Mouse (Mus musculus): ENCODE measurements around the gene Capn1. TPM values are rescaled to one million over a fixed set of nuclear protein-coding genes. Genes with fewer than 3 reads are reported as not detected.
A peak's percentile ranks its signal among the peaks of the same experiment; 100 is the strongest.
"Not testable (repeated sequence)": the region's sequence is repeated elsewhere in the genome, so short reads cannot be mapped to it uniquely, and the experiment has no call there.

Capn1 gene
- polyA plus RNA-seq, 1 experiment from 2014 or later = 2.4 TPM

DNA sequence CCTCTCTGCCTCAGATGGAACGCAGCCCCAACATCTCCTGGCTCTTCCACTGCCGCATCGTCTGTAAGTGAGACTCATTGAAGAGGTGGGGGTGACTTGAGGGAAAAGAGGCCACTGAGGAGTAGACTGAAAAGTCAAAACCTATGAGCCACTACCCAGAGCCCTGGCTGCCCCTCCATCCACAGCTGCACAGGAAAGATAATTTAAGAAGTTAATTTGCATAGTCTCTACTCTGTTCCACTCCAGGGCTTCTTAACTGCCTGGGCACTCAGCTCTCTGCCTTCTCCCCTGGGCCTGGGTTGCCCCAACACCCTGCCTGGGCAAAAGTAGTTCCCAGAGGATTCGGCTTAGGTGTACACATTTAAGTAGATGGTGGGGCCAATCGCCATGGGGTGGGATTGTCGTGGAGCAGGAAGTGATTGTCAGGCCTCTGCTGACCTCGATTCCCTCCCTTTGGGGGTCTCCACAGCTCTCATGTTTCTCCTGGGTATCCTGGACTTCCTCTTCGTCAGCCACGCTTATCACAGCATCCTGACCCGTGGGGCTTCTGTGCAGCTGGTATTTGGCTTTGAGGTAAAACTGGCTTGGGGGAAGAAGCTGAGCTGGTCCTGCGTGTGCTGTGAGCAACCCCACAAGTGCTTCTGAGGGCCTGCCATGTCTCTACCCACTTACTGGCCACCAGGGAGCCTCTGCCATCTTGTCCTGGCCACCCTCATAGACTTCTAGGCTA is 33.1 kb upstream of the Capn1 start:
- WGBS = 86% methylated on average over 11 of the region's 11 CpGs
- Histone ChIP-seq H3K4me1 (peaks cover 24% of the 10 kb centered on the region), H3K27me3 (ENCODE audit: low read depth, poor library complexity, severe bottlenecking) (no peaks in the 10 kb centered on the region), H3K4me3 (peak overlapping the region; percentile 89; the same call in 1 of the 2 replicates), H3K27ac (no peak overlapping the region), H3K9me3 (replicated peaks) (no peaks in the 10 kb centered on the region), H3K36me3 (peaks cover 61% of the 10 kb centered on the region)
- DNase-seq (ENCODE audit: low spot score) = no peak

DNA sequence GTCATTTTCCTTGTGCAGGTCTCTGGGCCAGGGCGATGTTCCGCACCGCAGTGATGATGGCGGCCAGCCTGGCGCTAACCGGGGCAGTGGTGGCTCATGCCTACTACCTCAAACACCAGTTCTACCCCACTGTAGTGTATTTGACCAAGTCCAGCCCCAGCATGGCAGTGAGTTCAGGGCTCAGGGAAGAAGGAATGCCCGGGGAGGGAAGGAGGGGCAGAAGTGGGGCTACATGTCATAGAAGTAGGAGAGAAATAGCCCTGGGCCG is 32.1 kb upstream of the Capn1 start:
- Histone ChIP-seq H3K36me3 (peaks cover 51% of the 10 kb centered on the region), H3K9me3 (replicated peaks) (no peaks in the 10 kb centered on the region), H3K4me3 (peak overlapping the region; percentile 89), H3K27ac (no peak overlapping the region), H3K4me1 (peaks cover 24% of the 10 kb centered on the region), H3K27me3 (ENCODE audit: low read depth, poor library complexity, severe bottlenecking) (no peaks in the 10 kb centered on the region)
- DNase-seq (ENCODE audit: low spot score) = no peak
- WGBS = 89% methylated on average over 8 of the region's 8 CpGs

DNA sequence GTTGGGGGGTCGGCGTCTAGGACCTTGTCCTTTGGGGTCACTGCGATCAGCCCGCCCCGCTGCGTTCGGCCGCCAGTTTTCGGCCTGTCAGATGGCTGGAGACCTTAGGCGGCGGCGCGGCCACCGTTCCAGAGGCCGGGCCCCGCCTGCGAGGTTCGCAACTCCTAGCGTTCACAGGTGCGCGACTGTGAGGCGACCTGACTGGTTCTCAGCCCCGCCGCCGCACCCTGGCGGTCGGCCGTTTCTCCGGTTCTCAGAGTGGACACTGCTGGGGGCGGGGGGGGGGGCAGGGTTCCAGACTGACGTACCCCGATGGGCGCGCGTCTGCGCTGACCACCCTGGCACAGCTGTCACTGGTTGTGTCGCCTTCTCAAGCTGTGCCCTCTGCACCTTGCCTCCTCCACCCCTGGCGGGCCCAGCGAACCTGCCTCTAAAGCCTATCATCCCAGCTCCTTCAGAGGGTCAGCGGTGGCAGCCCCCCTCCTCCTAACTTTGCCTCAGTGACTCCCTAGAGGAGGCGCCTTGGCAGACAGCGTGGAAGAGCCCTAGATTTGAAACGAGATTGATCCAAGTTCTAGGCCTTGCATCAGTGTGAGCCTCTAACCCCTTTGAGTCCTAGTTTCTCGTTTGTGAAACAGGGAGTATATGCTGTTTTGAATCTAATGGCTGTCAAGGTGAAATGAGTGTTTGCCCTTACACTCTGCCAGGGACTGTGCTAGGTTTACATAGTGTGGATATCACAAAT is 31.6 kb upstream of the Capn1 start:
- Histone ChIP-seq H3K4me3 (peak overlapping the region; percentile 89), H3K27ac (peak overlapping the region; percentile 99), H3K4me1 (peaks cover 24% of the 10 kb centered on the region), H3K36me3 (peaks cover 46% of the 10 kb centered on the region), H3K9me3 (replicated peaks) (no peaks in the 10 kb centered on the region), H3K27me3 (ENCODE audit: low read depth, poor library complexity, severe bottlenecking) (no peaks in the 10 kb centered on the region)
- no peak for DNase-seq (ENCODE audit: low spot score)
- 2% methylated on average over 44 of the region's 44 CpGs for WGBS

DNA sequence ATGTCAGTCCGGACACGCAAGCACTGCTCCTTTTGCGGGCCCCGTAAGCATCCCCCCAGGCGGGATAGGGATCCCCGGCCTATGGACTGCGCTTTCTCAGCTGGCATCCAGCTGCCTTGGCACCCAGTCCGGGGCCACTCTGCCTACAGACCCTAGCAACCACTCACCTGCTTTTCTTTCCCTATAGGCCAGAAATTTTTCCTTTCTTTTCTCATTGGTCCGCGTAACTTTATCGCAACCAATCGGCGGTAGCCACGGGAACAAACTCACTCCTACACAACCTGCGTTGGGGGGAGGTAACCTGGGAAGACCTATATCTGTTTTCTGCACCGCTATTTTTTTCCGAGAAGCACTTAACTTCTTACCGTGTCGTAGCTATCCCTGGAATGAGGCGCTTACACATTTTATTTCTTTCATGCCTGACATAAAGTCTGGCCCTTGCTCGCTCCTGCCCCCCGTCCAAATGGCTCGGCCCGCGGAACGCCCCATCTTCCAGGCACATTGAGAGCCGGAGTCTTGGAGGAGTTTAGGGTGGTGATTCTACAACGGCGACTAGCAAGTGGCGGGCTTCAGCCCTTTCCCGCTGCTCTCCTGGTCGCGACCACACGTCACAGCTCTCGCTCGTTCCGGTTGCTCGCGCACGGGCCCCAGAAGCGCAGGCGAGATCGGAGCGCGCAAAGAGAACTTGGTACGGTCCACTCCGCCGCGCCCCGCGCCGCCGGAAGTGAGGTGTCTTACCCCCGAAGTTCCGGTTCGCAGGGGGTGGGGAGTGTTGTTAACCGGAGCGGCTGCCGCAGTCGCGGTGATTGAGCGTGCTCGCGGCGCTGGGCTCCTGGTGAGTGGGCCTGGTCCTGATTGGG is 30.8 kb upstream of the Capn1 start, which contains the start of gene Syvn1:
Syvn1 (plus strand) TSS at position 283 of the 860 bp plus-strand sequence.
- H3K9me3 ChIP-seq (replicated peaks) = no peaks in the 10 kb centered on the region
- H3K4me3 ChIP-seq = peak within 1 kb of the TSS; percentile 89
- no peaks in the 10 kb centered on the region for H3K27me3 ChIP-seq (ENCODE audit: low read depth, poor library complexity, severe bottlenecking)
- DNase-seq (ENCODE audit: low spot score) = peak; percentile 93
- peaks cover 38% of the 10 kb centered on the region for H3K36me3 ChIP-seq
- H3K27ac ChIP-seq = peak within 1 kb of the TSS; percentile 99
- under 1% methylated on average over 65 of the region's 65 CpGs for WGBS
- peaks cover 24% of the 10 kb centered on the region for H3K4me1 ChIP-seq

DNA sequence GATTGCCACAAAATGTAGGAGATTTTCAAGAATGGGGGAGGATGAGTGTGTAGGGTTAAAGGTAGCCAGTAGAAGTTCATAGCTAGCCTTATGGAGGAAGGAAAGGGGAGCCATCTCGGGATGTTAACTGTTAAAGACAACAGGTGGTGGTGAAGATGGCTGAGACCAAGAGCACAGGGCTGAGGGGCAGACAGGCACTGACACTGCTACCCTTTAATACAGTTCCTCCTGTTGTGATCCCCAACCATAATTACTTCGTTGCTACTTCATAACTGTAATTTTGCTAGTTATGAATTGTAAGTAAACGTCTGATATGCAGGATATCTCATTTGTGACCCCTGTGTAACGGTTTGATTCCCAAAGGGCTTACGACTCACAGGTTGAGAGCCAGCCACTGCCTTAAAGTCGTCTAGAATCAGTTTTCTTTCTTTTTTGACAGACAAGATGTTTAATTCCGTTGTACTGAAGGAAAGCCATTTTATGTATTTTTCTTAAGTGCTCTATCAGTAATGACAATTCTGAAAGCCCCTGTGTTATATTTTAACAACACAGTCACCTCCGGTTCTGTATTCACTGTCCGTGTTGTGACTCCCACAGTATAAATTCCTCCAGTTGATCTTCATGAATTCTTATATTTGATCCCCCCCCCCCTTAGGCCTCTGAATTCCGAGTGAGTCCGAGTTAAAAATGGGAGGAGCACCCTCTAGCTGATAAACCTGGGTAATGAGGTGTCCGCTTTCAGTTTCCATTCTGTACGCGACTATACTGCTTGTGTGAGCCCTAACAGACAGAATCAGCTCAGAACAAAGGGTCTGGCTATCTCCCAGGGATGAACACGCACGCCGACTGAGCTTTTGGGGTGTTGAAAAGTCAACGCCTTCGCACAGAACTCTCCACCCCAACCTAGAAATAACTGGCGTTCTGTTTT is 29.9 kb upstream of the Capn1 start:
- Histone ChIP-seq H3K36me3 (peaks cover 29% of the 10 kb centered on the region), H3K27me3 (ENCODE audit: low read depth, poor library complexity, severe bottlenecking) (no peaks in the 10 kb centered on the region), H3K9me3 (replicated peaks) (no peaks in the 10 kb centered on the region), H3K4me1 (peaks cover 24% of the 10 kb centered on the region), H3K27ac (peak overlapping the region; percentile 99), H3K4me3 (peak overlapping the region; percentile 89)
- WGBS = 24% methylated on average over 20 of the region's 20 CpGs
- DNase-seq (ENCODE audit: low spot score) = no peak

DNA sequence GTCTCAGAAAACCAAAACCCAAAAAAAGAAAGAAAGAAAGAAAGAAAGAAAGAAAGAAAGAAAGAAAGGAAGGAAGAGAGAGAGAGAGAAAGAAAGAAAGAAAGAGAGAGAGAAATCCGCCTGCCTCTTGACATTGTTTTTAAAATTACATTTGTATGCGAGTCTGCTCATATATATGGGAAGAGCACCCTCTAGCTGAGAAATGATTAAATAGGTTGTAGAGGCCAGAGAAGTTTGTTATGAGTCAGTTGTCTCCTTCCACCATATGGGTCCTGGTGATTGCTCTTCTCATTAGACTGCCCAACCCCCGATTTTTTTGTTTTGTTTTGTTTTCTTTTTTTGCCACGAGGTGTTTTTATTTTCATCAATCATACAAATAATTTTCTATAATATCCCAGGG is 28.4 kb upstream of the Capn1 start:
- 80% methylated on average over 4 of the region's 4 CpGs for WGBS
- H3K27ac ChIP-seq; H3K9me3 ChIP-seq (replicated peaks); DNase-seq (ENCODE audit: low spot score); H3K4me3 ChIP-seq; H3K27me3 ChIP-seq (ENCODE audit: low read depth, poor library complexity, severe bottlenecking): not testable (repeated sequence)
- H3K4me1 ChIP-seq = peaks cover 24% of the 10 kb centered on the region
- peaks cover 14% of the 10 kb centered on the region for H3K36me3 ChIP-seq

DNA sequence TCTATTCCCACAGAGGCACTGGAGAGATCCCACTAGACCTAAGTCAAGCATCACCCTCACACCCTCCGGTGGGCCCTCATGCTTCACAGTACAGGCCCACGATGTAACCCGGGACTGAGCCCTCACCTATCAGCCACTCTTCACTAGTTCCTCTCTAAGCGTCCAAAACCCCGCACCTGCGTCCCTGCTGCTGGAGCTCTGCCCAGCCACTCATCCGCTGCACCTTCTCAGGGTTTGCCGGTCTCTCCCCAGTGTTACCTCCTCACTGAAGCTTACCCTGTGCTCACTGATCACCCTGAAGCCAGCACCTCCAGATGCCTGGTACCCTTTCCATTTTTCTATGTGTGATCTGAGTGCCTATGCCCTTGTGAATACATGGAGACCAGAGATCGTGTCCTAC is 26.6 kb upstream of the Capn1 start:
- no peak for DNase-seq (ENCODE audit: low spot score)
- Histone ChIP-seq H3K9me3 (replicated peaks) (no peaks in the 10 kb centered on the region), H3K27ac (no peak overlapping the region), H3K4me3 (no peak overlapping the region), H3K36me3 (no peaks in the 10 kb centered on the region), H3K27me3 (ENCODE audit: low read depth, poor library complexity, severe bottlenecking) (no peaks in the 10 kb centered on the region), H3K4me1 (peaks cover 11% of the 10 kb centered on the region)
- WGBS = 84% methylated on average over 9 of the region's 9 CpGs

DNA sequence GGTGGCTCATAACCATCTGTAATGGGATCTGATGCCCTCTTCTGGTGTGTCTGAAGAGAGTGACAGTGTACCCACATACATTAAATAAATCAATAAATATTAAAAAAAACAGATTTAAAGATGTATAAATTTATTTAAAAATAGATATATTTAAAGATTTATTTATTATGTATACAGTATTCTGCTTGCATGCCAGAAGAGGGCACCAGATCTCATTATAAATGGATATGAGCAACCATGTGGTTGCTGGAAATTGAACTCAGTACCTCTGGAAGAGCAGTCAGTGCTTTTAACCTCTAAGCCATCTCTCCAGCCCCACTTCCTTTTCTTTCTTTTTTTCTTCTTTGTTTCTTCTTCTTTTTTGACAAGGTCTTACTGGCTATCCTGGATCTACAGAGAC is 24.3 kb upstream of the Capn1 start:
- H3K9me3 ChIP-seq (replicated peaks) = no peaks in the 10 kb centered on the region
- no peaks in the 10 kb centered on the region for H3K27me3 ChIP-seq (ENCODE audit: low read depth, poor library complexity, severe bottlenecking)
- peaks cover under 1% of the 10 kb centered on the region for H3K4me1 ChIP-seq
- no peak overlapping the region for H3K4me3 ChIP-seq
- H3K27ac ChIP-seq = no peak overlapping the region
- DNase-seq (ENCODE audit: low spot score) = no peak
- no peaks in the 10 kb centered on the region for H3K36me3 ChIP-seq

DNA sequence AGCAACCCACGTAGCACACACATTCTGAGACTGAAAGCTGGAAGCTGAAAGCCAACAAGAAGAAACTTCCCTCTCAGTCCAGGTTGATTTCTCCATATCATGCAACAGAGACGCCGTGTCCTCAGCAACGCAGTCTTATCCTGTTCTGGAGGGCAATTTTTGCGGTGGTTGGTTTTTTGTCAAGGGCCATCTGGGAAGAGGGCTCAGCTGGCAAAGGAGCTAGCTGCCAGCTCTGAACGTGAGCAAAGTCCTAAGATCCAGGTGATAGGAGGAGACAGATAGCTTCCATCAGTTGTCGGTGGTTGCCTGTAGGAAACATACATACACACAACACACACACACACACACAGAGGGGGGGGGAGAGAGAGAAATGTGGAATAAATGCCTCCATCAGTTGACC is 22.6 kb upstream of the Capn1 start:
- H3K4me3 ChIP-seq = no peak overlapping the region
- H3K27me3 ChIP-seq (ENCODE audit: low read depth, poor library complexity, severe bottlenecking) = no peaks in the 10 kb centered on the region
- WGBS = 81% methylated on average over 7 of the region's 7 CpGs
- no peak for DNase-seq (ENCODE audit: low spot score)
- no peaks in the 10 kb centered on the region for H3K9me3 ChIP-seq (replicated peaks)
- H3K4me1 ChIP-seq = no peaks in the 10 kb centered on the region
- H3K27ac ChIP-seq = no peak overlapping the region
- no peaks in the 10 kb centered on the region for H3K36me3 ChIP-seq

DNA sequence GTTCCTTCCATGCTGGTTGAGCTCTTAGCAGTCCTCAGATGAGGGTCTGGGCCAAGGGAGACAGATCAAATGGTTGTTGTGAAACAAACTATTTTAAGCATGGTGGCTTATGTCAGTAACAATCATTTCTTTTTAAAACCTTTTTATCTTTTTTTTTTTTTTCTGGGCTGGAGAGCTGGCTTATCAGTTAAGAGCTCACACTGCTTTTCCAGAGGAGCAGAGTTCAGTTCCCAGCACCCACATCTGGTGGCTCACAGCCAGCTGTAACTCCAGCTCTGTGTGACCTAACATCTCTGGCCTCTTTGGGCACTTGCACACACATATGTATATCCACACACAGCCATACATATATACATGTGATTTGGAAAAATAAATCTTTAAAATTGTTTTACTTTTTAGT is 22.0 kb upstream of the Capn1 start:
- no peaks in the 10 kb centered on the region for H3K4me1 ChIP-seq
- no peak for DNase-seq (ENCODE audit: low spot score)
- no peak overlapping the region for H3K4me3 ChIP-seq
- no peaks in the 10 kb centered on the region for H3K9me3 ChIP-seq (replicated peaks)
- H3K27ac ChIP-seq = no peak overlapping the region
- no peaks in the 10 kb centered on the region for H3K36me3 ChIP-seq
- no peaks in the 10 kb centered on the region for H3K27me3 ChIP-seq (ENCODE audit: low read depth, poor library complexity, severe bottlenecking)

DNA sequence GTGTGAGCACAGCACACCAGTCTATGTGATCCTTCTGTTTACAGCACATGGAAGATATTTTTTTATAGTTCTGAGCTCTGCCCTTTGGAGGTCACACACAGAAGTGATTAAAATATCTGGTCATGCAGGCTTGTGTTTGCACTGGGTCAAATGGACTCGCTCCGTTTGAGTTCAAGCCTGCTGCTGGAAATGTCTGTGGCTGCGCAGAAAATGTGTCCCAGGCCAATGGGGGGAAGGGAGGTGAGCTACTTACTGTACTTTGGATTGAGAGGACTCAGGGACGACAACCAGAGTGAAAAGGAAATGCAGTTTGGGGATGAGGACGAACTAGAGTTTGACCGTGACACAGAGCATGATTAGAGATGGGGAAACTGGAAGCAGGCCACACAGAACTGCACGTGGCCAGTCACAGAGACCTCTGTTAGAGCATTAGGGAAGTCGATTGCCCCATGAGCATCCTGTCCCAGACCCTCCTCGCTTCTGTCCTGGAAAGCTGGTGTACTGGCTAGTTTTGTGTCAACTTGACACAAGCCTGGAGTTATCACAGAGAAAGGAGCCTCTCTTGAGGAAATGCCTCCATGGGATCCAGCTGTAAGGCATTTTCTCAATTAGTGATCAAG is 20.4 kb upstream of the Capn1 start:
- no peak overlapping the region for H3K27ac ChIP-seq
- no peaks in the 10 kb centered on the region for H3K9me3 ChIP-seq (replicated peaks)
- no peaks in the 10 kb centered on the region for H3K4me1 ChIP-seq
- H3K4me3 ChIP-seq = no peak overlapping the region
- H3K27me3 ChIP-seq (ENCODE audit: low read depth, poor library complexity, severe bottlenecking) = no peaks in the 10 kb centered on the region
- 75% methylated on average over 9 of the region's 9 CpGs for WGBS
- no peaks in the 10 kb centered on the region for H3K36me3 ChIP-seq
- DNase-seq (ENCODE audit: low spot score) = no peak

Data from limb, embryonic 10.5 days (tissue).